Mouse (Mus musculus) thymus, postnatal 36 days (tissue): ENCODE results near the gene Gadd45a.
"Not testable (repeated sequence)": the region's sequence is repeated elsewhere in the genome, so short reads cannot be mapped to it uniquely, and the experiment has no call there.

Source experiments
- DNase-seq, 2 experiments: peaks; one replicate each; pipeline ENCODE4 v3.0.0; 2022; ENCODE audit warnings: mixed read lengths in 2 of 2

The Gadd45a gene

DNA sequence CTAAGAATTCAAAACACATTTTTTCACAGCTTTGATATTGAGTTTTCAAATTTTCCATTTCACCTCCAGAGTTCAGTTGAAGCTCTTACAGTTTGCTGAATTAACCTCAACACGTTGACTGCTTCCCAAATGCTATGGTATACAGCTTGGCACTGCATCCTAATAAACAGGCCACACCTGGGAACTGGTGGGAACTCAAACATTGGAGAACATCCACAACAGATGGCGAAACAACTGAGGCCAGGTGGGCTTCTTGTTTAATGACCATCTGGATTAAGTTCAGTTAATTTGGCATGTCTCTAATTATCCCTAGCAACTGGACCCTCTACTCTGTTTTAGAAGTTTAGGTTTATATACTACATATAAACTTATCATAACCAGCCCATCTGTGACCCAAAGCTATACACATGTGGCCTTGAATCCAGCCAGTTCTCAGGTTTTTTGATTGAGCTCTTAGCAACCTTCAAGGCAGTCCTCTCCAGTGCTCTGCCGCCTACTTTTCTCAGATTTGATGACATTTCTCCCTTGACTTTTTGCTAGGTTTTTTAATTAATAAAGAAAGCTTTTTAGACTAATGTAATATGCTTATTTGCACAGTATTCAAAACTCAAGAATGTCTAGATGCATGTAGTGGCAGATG, 10.9 kb upstream of the Gadd45a start:
- DNase-seq: no peak

DNA sequence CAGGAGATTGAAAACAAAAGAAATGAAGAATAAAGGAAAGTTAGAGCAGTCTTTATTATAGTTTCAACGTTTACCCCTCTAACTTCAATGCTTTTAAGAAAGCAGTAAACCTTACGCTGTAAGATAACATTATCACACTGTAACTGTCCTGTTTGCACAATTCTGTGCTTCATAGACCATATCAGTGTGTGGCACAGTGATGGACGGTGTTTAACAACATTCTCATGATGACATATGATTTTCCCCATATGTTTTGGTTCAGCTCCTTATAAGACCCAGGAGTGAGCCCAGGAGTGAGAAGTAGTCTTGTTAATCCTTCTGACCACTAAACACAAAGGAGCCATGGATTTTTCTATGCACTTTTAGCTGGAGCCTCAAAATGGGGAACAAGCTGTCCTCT, 9.7 kb upstream of the Gadd45a start:
- no peak for DNase-seq

DNA sequence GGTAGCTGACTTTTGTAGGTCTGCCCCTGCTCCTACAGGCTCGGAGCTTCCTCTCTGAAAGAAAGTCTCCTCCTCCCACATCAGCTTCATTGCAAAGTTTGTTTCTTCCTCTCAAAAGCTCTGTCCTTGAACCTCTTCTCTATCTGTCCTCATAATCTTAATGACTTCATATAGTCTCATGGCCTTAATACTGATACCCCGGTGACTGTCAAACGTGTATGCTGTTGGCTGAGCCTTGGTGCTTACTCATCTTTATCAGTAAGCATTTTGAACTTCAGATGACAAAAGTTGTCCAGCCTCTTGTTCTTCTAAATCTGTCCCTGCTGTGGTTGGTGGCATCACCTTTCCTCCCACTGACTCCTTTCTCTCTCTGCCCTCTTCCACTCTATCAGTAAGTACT, 8.2 kb upstream of the Gadd45a start:
- DNase-seq: no peak

DNA sequence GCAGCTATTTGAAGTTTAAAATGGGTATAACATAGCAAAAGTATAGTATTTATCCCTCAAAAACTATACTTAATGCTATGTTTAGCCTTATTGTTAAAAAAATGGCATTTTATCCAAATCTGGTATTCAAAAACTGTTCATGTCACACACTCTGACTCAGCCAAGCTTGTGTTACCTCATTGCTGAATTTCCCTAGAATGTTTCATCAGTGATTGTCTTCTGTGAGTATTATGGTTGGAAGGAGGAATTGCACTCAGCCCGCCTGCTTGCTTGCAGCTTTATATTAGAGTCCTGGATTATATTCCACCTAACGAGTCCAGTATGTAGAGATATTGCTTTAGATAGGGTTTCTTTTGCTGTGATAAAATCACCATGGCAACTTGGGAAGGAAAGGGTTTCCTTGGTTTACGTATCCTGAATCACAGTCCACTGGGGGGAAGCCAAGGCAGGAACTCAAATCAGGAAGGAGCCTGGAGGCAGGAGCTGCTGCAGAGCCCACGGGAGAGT, 3.7 kb upstream of the Gadd45a start:
- no peak for DNase-seq

DNA sequence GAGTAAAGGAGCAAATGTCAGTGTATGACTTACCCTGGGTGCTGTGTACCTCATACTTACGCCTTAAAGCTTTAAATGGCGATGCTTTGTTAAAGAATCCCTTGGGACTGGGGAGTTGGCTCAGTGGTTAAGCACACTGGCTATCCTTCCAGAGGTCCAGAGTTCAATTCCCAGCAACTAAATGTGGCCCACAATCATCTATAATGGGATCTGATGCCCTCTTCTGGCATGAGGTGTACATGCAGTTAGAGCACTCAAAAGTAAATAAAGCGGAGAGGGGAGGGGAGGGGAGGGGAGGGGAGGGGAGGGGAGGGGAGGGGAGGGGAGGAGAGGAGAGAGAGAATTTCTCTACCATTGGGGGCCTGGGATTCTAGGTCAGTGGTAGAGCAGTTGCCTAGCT, 1.7 kb upstream of the Gadd45a start:
- no peak for DNase-seq

DNA sequence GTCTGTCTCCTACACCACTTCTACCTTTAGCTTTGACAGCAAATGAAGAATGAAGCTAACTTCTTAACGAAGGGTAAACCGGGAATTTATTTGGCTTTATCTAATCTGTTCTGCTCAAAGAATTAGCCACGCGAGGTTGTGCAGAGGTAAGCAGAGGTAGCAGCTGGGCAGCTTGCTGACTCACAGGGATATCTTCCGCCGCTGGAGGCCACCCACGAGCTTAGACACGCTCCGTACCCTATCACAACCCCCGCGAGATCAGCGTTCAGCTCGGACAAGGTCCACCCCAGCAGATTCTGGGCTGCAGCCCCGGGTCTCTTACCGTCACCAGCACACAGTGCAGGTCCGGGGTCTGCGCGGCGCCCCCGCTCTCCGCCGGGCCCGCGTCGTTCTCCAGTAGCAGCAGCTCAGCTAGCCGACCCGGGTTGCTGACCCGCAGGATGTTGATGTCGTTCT, 873 bp downstream of the Gadd45a start:
- DNase-seq: peak; percentile 80 to 81

DNA sequence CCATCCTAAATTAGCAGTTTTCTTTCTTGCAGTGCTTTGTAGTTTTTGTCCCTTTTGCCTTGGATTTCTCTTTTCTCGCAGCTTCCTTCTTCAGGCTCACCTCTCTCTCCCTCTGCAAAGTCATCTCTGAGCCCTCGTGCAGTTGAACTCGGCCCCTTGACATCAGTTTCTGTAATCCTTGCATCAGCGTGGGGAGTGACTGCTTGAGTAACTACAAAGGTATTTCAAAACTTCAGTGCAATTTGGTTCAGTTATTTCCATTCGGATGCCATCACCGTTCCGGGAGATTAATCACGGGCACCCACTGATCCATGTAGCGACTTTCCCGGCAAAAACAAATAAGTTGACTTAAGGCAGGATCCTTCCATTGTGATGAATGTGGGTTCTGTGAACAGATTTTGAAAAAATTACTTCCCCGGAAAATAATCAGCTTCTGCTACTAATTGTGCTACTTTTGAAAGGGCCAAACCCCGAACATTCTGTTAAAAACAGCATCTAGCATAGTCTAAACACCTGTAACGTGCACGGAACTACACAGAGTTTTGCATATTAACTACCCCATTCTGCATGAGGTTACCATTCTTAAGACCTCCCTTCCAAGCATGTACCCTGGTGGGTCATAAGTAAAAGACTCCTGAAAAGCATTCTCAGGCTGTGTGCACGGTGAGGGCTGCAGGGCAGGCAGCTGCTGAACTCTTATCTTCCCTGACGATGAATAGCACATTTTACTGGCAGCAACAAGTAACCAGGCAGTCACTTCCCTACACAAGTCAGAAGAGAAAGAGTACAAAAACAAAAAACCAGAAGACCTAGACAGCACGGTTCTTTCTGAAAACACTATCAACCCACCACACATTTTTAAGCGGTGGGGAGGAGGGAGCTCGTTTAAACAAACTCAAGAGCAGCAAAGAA, 1.6 kb downstream of the Gadd45a start:
- DNase-seq: no peak

DNA sequence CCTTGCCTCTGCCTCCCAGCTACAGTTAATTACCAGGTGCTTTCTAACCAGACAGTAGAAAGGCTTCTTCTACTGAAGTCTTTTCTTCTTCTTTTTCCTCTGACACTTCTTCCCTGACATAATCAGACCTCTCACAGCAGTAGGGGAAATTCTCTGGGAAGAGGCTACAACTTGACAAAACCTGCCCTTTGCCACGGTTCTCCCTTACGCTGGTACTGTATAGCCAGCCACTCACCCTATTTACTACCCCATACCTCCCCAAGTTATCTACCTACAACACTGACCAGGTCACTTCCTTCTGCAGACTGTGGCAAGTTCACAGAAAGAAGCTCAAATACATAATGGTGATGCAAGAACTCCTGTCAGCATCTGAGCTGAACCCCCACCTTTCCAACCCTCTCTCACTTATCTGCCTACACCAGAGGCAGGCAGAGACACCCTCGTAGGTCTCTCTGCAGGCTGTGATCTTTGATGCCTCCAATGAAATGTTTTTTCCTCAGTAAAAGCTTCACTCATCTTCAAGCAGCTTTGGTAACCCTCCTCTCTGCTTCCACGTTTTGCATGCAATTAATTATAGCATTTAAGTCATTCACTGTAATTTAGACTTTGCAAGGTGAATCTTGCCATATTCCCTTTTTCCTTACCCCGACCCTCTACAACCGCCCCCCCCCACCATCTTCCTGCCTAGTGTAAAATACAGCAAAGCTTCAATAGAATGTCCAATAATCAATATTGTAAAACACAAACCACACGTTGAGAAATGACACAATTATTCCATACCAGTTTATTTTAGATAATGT, 2.7 kb downstream of the Gadd45a start:
- no peak for DNase-seq

DNA sequence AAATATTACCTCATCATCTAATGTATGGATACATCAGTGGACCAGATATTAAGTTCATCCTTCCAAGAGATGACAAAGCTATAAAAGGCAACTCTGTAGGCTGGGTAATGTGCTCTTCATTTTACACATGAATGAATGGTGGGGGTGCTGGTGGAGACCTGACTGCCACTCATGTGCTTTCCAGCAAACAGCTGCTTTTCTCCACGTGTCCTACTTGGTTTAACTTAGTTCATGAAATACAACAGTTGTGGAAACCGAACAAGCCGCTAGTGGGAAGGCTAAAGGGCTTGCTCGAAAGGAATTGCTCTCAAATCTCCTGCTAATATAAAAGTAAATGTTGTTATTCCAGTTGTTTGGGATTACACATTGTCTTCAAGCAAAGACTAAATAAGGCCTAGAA, 3.7 kb downstream of the Gadd45a start:
- DNase-seq: no peak

DNA sequence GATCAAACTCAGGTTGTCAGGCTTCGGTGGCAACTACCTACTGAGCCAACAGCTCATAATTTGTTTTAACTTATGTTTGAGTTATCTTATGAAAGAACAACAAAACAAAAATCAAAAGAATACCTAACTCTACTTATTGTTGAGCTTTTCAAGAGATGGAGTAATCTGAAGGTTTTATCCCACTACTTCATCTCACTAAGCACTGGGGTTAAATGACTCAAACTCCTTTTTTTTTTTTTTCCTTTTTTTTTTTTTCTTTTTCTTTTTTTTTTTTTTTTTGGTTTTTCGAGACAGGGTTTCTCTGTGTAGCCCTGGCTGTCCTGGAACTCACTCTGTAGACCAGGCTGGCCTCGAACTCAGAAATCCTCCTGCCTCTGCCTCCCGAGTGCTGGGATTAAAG, 4.3 kb downstream of the Gadd45a start:
- DNase-seq: not testable (repeated sequence)

DNA sequence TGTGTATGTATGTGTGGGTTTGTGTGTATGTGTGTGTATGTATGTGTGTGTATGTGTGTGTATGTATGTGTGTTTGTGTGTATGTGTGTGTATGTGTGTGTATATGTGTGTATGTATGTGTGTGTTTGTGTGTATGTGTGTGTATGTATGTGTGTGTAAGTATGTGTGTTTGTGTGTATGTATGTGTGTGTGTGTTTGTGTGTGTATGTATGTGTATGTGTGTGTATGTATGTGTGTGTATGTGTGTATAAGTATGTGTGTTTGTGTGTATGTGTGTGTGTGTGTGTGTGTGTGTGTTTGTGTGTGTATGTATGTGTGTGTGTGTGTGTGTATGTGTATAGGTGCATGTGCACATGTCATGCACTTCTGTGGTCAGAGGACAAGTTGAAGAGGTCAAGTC, 4.7 kb downstream of the Gadd45a start:
- DNase-seq: not testable (repeated sequence)

DNA sequence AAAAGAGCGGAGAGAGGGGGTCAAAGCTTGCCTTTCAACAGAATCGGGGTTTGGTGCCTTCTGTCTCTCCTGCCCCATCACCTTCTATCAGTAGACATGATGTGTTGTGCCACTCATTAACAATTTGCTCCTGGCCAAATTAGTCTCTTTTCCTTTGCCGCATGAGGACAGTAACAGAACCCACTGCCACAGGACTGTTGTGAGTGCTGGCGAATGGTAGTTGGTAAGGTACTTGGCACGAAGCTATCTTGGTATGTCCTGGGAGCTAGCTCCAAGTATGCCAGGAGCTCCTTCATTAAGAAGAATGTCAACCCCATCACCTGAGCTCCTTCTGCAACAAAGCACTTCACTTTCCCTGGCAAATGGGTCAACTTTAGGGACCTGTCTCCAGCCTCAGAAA, 6.4 kb downstream of the Gadd45a start:
- DNase-seq: no peak

DNA sequence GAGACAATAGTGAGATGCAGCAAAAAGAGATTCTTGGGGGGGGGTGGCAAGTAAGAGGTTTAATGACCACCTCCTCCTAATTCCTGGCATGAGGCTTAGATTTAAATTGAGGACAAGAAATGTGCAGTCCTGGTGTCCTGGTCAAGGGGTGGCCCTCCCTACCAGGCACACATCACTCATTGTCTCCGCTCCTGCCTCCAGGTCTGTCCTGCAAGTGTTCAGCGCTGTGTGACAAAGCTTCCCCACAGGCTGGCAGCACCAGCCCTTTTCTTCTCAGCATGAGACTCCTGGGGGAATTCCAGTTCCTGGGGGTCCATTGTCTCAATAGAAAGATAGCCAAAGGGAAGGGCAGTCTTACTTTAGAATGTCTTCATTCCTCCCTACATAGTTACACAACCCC, 6.8 kb downstream of the Gadd45a start:
- DNase-seq: no peak

DNA sequence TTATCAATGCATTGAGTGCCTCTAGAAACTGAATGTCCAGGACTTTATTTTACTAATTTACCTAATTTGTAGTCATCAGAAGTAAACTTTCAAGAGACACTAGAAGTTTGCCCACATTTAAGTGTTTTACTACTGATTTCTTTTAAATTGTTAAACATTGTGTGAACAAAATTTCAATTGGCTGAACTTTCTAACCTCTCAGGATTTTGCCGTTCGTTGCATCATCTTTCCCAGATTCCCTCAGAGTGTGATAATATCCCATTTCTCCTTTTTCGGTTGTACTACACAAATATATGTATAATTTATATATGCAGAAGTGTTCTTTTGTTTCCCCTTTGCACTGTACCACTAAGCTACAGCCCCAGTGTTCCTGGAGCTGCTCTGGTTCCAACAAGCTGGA, 7.3 kb downstream of the Gadd45a start:
- no peak for DNase-seq

DNA sequence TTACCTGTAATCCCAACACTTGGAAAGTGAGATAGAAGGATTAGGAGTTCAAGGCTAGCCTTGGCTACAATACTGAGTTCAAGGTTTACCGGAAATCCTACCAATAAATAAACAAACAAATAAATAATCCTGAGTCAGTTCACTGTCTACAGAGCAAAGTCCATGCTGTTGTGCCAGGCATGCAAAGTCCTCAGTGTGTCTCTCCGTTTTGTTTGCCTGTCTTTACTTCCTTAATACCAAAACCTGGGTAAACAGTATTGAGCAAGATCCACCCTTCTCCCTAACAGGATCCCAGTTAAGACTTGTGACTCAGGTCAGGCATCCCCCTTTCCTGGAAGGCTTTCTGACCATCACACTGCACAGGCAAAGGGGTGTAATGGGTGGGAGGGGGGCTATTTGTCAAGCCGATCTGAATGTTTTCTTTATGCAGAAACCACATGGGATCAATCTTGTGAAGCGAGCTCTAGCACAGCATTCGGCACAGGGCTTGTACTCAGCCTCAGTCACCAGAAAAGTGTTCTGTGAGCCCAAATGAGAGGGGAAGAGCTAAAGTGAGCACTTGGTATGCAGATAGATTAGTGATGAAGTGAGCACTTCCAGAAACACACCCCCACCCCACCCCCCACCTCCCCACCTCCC, 7.8 kb downstream of the Gadd45a start:
- no peak for DNase-seq

DNA sequence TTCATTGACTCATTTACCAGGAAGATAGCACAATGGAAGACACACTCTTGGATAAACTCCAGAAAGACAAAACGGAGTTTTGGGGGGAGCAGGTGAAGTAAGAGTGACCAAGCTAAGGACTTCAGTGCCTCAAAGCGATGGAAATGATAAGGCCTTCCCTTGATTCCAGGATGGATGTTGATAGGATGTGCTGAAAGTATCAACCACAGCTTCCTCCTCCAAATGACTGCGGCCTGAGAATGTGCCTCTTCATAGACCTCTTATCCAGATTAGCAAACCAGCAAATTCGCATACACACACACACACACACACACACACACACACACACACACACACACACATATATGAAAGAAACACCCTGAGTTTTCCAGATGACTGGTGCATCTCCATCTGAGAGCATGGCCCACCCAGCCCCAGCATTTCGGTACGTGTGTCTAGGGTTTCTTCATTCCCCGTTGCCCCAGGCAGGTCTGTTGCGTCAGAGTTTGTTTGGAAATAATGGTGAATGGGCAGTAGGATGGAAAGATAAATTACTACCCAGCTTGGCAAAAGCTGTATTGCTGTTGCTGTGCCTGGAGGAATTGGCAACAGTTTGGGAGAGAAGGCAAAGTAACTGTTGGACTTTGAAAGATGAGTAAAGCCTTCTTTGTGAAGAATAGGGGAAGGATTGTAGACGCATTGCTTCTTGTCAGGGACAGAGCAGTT, 9.7 kb downstream of the Gadd45a start:
- no peak for DNase-seq

DNA sequence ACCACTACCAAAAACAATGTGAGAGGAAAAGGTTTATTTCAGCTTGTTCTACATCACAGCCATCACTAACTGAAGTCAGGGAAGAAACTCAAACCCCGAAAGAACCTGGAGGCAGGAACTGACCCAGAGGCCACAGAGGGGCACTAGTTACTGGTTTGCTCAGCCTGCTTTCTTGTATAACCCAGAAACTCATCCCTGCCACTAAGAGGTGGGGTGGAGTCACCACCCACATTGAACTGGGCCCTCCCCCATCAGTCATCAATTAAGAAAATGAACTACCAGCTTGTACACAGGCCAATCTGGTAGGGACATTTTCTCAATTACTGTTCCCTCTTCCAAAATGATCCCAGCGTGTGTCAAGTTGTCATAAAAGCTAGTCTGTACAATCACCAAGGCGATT, 10.6 kb downstream of the Gadd45a start:
- DNase-seq: no peak

DNA sequence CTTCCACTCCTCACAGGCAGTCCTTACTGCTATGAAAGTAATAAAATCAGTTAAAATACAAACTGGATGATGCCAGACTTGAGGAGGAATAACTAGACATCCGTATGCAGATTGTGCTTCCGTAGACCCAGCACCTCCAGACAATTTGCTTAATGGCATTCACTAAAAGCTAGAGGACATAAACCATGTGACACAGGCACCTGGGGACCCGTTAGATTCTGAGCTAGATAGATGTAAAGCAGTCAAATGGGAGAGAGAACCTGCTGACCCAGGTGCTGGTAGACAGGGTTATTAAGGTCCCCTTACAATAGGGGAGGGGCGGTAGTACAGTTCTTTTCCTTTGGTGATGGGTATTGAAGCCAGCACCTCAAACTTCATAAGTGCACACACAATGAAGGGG, 13.5 kb downstream of the Gadd45a start:
- no peak for DNase-seq

DNA sequence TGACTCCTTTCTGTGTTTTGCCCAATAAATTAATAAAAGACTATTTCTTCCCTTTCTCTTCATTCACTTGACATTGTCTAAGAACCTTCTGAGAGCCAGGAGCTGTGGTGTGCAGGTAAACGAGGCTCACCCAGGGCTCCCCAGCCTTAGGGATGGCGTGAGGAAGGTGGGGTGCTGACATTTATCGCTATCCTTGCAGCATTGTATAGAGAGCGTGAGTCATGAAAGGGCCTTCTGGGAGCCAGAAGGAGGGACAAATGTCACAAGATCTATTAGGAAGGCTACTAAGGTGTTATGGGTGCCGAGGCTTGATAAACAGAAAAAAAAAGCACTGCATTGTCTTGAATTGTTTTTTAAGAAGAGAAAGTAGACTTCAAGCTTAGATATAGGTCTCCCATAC, 15.9 kb downstream of the Gadd45a start:
- DNase-seq: no peak

DNA sequence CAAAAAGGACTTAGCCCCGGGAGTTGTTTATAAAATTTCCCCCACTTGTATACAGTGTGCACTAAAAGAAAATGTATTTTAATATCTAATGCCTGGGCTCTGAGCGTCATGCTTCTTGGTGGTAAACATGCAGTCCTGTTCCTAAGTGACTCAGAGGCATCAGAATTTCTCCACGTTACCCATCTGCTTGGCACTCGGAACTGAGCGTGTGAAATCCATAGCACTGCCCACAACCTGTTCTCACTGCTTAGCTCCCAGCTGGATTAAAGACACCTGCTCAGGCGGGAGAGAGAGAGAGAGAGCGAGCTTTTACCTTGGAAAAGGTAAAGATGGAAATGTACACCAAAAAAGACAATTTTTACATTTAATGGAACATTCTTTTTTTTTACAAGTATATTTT, 18.3 kb downstream of the Gadd45a start:
- not testable (repeated sequence) for DNase-seq

DNA sequence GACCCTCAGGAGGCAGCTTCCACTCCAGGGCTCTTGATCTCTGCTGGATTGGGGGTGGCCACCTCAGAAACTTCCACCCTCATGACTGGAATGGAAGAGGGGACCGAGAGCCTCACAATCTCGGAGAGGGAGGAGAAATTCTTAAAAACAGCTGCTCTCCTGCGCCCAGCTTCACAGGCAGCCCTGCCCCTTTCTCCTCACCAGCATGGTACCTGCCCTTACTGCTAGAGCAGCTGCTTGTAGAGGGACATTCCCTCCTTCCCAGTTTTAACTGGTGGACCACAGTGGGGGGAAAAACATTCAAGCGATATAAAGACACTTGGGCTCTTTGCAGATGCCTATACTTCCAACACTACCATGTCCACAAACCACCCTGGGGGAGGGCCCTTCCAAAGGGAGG, 18.9 kb downstream of the Gadd45a start:
- no peak for DNase-seq

DNA sequence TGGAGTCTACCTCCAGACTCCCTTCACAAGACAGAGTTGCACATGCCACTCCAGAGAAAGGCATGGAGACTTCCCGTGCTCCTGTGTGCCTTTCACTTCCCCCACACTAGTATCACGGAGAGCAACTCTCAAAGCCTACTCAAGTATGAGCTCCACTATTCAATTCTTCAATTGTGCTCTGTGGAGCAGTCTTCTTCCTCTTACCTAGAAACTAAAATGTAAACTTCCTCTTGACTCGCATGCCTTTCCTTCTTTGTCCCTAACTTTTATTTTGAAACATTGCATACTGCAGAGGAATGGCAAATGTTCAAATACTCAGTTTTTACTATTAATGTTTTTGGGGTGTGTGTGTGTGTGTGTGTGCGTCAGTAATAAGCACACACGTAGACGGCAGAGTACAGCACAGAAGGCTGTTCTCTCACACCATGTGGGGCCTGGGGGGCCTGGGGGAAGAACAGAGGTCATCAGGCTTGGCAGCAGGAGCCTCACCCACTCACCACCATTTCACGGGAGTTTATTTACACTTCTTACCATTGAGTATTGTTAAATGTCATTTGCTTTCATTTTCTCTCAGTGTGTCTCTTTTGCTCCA, 20.6 kb downstream of the Gadd45a start:
- no peak for DNase-seq
